15 mouse cellular contexts compared by ENCODE assay signal in the genomic region with DNA sequence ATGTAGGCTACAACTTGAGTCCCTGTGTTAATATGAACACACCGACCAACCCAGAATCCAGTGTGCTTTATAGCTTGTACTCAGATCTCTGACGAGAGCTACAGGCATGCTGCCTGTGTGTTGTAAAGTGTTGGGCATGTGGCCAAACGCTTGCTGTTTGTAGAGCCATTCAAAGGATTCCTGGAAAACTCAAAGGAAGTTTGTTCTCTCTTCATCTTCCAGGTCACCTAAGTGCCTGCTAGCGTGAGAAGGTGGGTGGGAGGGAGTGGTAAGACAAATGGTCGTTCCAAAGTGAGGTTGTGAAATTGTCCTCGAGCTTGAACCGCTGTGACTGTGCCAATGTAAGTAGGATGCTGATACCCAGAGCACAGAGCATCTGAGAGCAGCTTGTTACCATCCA. TPM values are rescaled to one million over a fixed set of nuclear protein-coding genes. Genes with fewer than 3 reads are reported as not detected.
DNase-seq lines count a peak whose midpoint lies in the region; ATAC-seq and TF ChIP-seq lines count a peak whose summit lies in the region.
"Had no signal": no experiment of that assay in that cellular context is flagged by ENCODE, and none has a peak within 500 bp of the region (broad histone marks: within the 10 kb centered on the region; RNA-seq: fewer than 3 reads in every experiment).

No protein-coding gene starts in this region.

- H3K79me2 ChIP-seq in heart, adult 2 months (replicated peaks; ENCODE audit: control insufficient read depth, insufficient read depth, low read length): no peaks in the 10 kb centered on the region

- peak; percentile 38 for DNase-seq in heart, postnatal 4 days
- no peak for DNase-seq in heart, adult 2 months
- peak; percentile 32 for DNase-seq in liver, postnatal 0 days
- no peak for DNase-seq in liver, embryonic 11.5 days (ENCODE audit: low spot score)
- DNase-seq in kidney, postnatal 4 days: peak; percentile 51 to 63
- peak; percentile 97 for DNase-seq in lung, postnatal 0 days (ENCODE audit: low spot score)
- no peak for DNase-seq in T-cell, adult 2 months (ENCODE audit: low spot score)
- no peak for DNase-seq in spleen, postnatal 36 days (ENCODE audit: low spot score in 2 of 2)
- DNase-seq: cerebellum, adult 11 months; embryo, embryonic 11 days; layer of hippocampus, postnatal 36 days had no signal

- H3K4me2 ChIP-seq in liver, postnatal 0 days (ENCODE audit: low read depth, low read length): no peak overlapping the region
- H3K4me2 ChIP-seq in liver, embryonic 11.5 days: no peak overlapping the region
- no peak overlapping the region for H3K4me2 ChIP-seq in lung, postnatal 0 days (replicated peaks; ENCODE audit: low read depth, low read length)
- H3K4me2 ChIP-seq: hindbrain, embryonic 15.5 days; liver, embryonic 12.5 days; midbrain, embryonic 12.5 days; neural tube, embryonic 12.5 days had no signal

- H3K9ac ChIP-seq in heart, adult 2 months (ENCODE audit: low read depth, low read length): no peak overlapping the region
- H3K9ac ChIP-seq in liver, postnatal 0 days (replicated peaks): no peak overlapping the region
- H3K9ac ChIP-seq in liver, embryonic 11.5 days (ENCODE audit: low read depth, low read length): no peak overlapping the region
- H3K9ac ChIP-seq in lung, postnatal 0 days (replicated peaks; ENCODE audit: low read depth): no peak overlapping the region
- H3K9ac ChIP-seq: hindbrain, embryonic 15.5 days; liver, embryonic 12.5 days; midbrain, embryonic 12.5 days had no signal

- H3K27me3 ChIP-seq in heart, adult 2 months (ENCODE audit: control insufficient read depth, insufficient read depth, low read length): no peaks in the 10 kb centered on the region
- H3K27me3 ChIP-seq in liver, postnatal 0 days (ENCODE audit: insufficient read depth, low read length): no peaks in the 10 kb centered on the region
- no peaks in the 10 kb centered on the region for H3K27me3 ChIP-seq in liver, embryonic 11.5 days (replicated peaks; ENCODE audit: control insufficient read depth, insufficient read depth, low read length)
- H3K27me3 ChIP-seq in lung, postnatal 0 days (replicated peaks; ENCODE audit: insufficient read depth, low read length): no peaks in the 10 kb centered on the region
- H3K27me3 ChIP-seq: hindbrain, embryonic 15.5 days; midbrain, embryonic 12.5 days; neural tube, embryonic 12.5 days had no signal

- intact Hi-C loops in heart, adult 2 months (cut with DNase I): loop anchor here (5.0 kb wide), 1 partner anchor 50 kb away; no protein-coding TSS in a partner anchor

- no peaks in the 10 kb centered on the region for H3K9me3 ChIP-seq in liver, postnatal 0 days (ENCODE audit: low read length)
- H3K9me3 ChIP-seq in liver, embryonic 11.5 days (ENCODE audit: control insufficient read depth, low read length): no peaks in the 10 kb centered on the region
- H3K9me3 ChIP-seq in lung, postnatal 0 days (ENCODE audit: low read length): no peaks in the 10 kb centered on the region
- H3K9me3 ChIP-seq: hindbrain, embryonic 15.5 days; liver, embryonic 12.5 days; midbrain, embryonic 12.5 days; neural tube, embryonic 12.5 days had no signal

- no peak for TF ChIP-seq POLR2A in heart, adult 2 months (IDR thresholded peaks at IDR 0.05; ENCODE audit: insufficient read depth, low read depth, low read length)

- no peaks in the 10 kb centered on the region for H3K36me3 ChIP-seq in heart, adult 2 months (ENCODE audit: control insufficient read depth, insufficient read depth, low read length)
- H3K36me3 ChIP-seq in liver, postnatal 0 days (replicated peaks; ENCODE audit: insufficient read depth, low read length): no peaks in the 10 kb centered on the region
- H3K36me3 ChIP-seq in liver, embryonic 11.5 days (ENCODE audit: control insufficient read depth, insufficient read depth, low read length): no peaks in the 10 kb centered on the region
- H3K36me3 ChIP-seq in lung, postnatal 0 days (ENCODE audit: insufficient read depth, low read length): no peaks in the 10 kb centered on the region
- H3K36me3 ChIP-seq: liver, embryonic 12.5 days had no signal

- ATAC-seq in liver, postnatal 0 days: no peak
- ATAC-seq in liver, embryonic 11.5 days (replicated peaks; ENCODE audit: low FRiP score): no peak
- peak; percentile 92 for ATAC-seq in lung, postnatal 0 days
- ATAC-seq: liver, embryonic 12.5 days had no signal

- no peak overlapping the region for H3K27ac ChIP-seq in heart, adult 2 months
- no peak overlapping the region for H3K27ac ChIP-seq in liver, postnatal 0 days (ENCODE audit: low read depth)
- no peak overlapping the region for H3K27ac ChIP-seq in liver, embryonic 11.5 days (ENCODE audit: low read depth, low read length)
- H3K27ac ChIP-seq in lung, postnatal 0 days (ENCODE audit: low read length): peak overlapping the region; percentile 73; the same call in 1 of the 2 replicates
- H3K27ac ChIP-seq: hindbrain, embryonic 15.5 days; liver, embryonic 12.5 days; midbrain, embryonic 12.5 days; neural tube, embryonic 12.5 days had no signal

- no peak overlapping the region for H3K4me3 ChIP-seq in heart, adult 2 months
- no peak overlapping the region for H3K4me3 ChIP-seq in liver, postnatal 0 days (ENCODE audit: low read depth, low read length)
- no peak overlapping the region for H3K4me3 ChIP-seq in liver, embryonic 11.5 days (ENCODE audit: low read depth, low read length)
- no peak overlapping the region for H3K4me3 ChIP-seq in lung, postnatal 0 days (ENCODE audit: low read depth, low read length)
- H3K4me3 ChIP-seq: hindbrain, embryonic 15.5 days; liver, embryonic 12.5 days; midbrain, embryonic 12.5 days; neural tube, embryonic 12.5 days had no signal

- no peak for TF ChIP-seq EP300 in heart, adult 2 months (IDR thresholded peaks at IDR 0.05; ENCODE audit: insufficient read depth, low read depth, low read length)
- no peak for TF ChIP-seq EP300 in liver, postnatal 0 days (IDR thresholded peaks at IDR 0.05; ENCODE audit: low read depth)
- peak; percentile 99 for TF ChIP-seq EP300 in lung, postnatal 0 days (IDR thresholded peaks at IDR 0.05)

- H3K4me1 ChIP-seq in heart, adult 2 months (ENCODE audit: control insufficient read depth, insufficient read depth, low read length): no peaks in the 10 kb centered on the region; the same call in 1 of the 2 replicates
- no peaks in the 10 kb centered on the region for H3K4me1 ChIP-seq in liver, postnatal 0 days (ENCODE audit: insufficient read depth)
- H3K4me1 ChIP-seq in liver, embryonic 11.5 days (replicated peaks; ENCODE audit: control insufficient read depth, insufficient read depth, low read length): no peaks in the 10 kb centered on the region; the same call in 1 of the 2 replicates
- H3K4me1 ChIP-seq in lung, postnatal 0 days (ENCODE audit: insufficient read depth, low read depth, low read length): peaks cover 4% of the 10 kb centered on the region; the same call in 1 of the 2 replicates
- H3K4me1 ChIP-seq: hindbrain, embryonic 15.5 days; liver, embryonic 12.5 days; midbrain, embryonic 12.5 days; neural tube, embryonic 12.5 days had no signal

- WGBS in heart, adult 2 months: 20% methylated on average over 7 of the region's 7 CpGs
- WGBS in liver, postnatal 0 days (ENCODE audit: insufficient replicate concordance): 45% methylated on average over 7 of the region's 7 CpGs
- WGBS in liver, embryonic 11.5 days: 60% methylated on average over 7 of the region's 7 CpGs
- WGBS in lung, postnatal 0 days: 7% methylated on average over 7 of the region's 7 CpGs

- no peak for TF ChIP-seq CTCF in heart, adult 2 months (IDR thresholded peaks at IDR 0.05)
- TF ChIP-seq CTCF in liver, postnatal 0 days (IDR thresholded peaks at IDR 0.05; ENCODE audit: low read depth): no peak
- TF ChIP-seq CTCF in lung, postnatal 0 days (IDR thresholded peaks at IDR 0.05): no peak

RNA-seq across cellular contexts. Expression of a gene that starts 12.7 kb away (rescaled TPM):
- 100 to 1,000 TPM; 250 to 262 TPM for total RNA-seq in heart, postnatal 4 days (2021)
- 100 to 1,000 TPM; 126 to 137 TPM for total RNA-seq in heart, adult 2 months (2021)
- polyA plus RNA-seq in heart, adult 2 months (2012; rRNA removed): 131 and 179 TPM in 2 replicates
- 124 and 132 TPM in 2 replicates for polyA plus RNA-seq in liver, postnatal 0 days (2015; fragmentation: Nextera tagmentation; extraction: Ambion mirVana)
- polyA plus RNA-seq in liver, embryonic 11.5 days (2014; fragmentation: Nextera tagmentation; extraction: Ambion mirVana): 401 and 428 TPM in 2 replicates
- polyA plus RNA-seq in lung, postnatal 0 days (2015; fragmentation: Nextera tagmentation; extraction: Ambion mirVana): 403 and 485 TPM in 2 replicates

RNA-seq across cellular contexts. Expression of a gene that starts 36.4 kb away (rescaled TPM):
- total RNA-seq in heart, postnatal 4 days (2021): 10 to 100 TPM; 13.5 to 14.9 TPM
- 1 to 10 TPM; 4.0 to 5.0 TPM for total RNA-seq in heart, adult 2 months (2021)
- 7.3 and 8.1 TPM in 2 replicates for polyA plus RNA-seq in heart, adult 2 months (2012; rRNA removed)
- polyA plus RNA-seq in liver, postnatal 0 days (2015; fragmentation: Nextera tagmentation; extraction: Ambion mirVana): 0.59 and 0.73 TPM in 2 replicates
- polyA plus RNA-seq in liver, embryonic 11.5 days (2014; fragmentation: Nextera tagmentation; extraction: Ambion mirVana): 1.7 and 1.8 TPM in 2 replicates
- polyA plus RNA-seq in lung, postnatal 0 days (2015; fragmentation: Nextera tagmentation; extraction: Ambion mirVana): 7.2 and 10.2 TPM in 2 replicates

RNA-seq across cellular contexts. Expression of a gene that starts 37.2 kb away (rescaled TPM):
- total RNA-seq in heart, postnatal 4 days (2021): 1 to 10 TPM; 2.9 to 4.3 TPM
- total RNA-seq in heart, adult 2 months (2021): 1 to 10 TPM; 1.1 to 1.6 TPM
- 2.0 and 3.3 TPM in 2 replicates for polyA plus RNA-seq in heart, adult 2 months (2012; rRNA removed)
- 2.4 TPM in 2 replicates for polyA plus RNA-seq in liver, postnatal 0 days (2015; fragmentation: Nextera tagmentation; extraction: Ambion mirVana)
- polyA plus RNA-seq in liver, embryonic 11.5 days (2014; fragmentation: Nextera tagmentation; extraction: Ambion mirVana): 2.0 and 2.1 TPM in 2 replicates
- 3.0 and 3.2 TPM in 2 replicates for polyA plus RNA-seq in lung, postnatal 0 days (2015; fragmentation: Nextera tagmentation; extraction: Ambion mirVana)

Comparison
In these comparisons a context has a peak if more than half of its experiments do, and no peak if none do; other contexts are left out.
1. DNase-seq: peak in heart, postnatal 4 days (single experiment), liver, postnatal 0 days (single experiment), kidney, postnatal 4 days (2 of 2) and lung, postnatal 0 days (single experiment); none in heart, adult 2 months (0 of 2), liver, embryonic 11.5 days (single experiment), T-cell, adult 2 months (single experiment) and spleen, postnatal 36 days (0 of 2).